In genomic region chr17:69421592-69421991, GRCm38 (mm10) we compare ENCODE assay signal across 15 mouse cellular contexts. TPM values are rescaled to one million over a fixed set of nuclear protein-coding genes. Genes with fewer than 3 reads are reported as not detected.
DNase-seq lines count a peak whose midpoint lies in the region; ATAC-seq and TF ChIP-seq lines count a peak whose summit lies in the region.
"Had no signal": no experiment of that assay in that cellular context is flagged by ENCODE, and none has a peak within 500 bp of the region (broad histone marks: within the 10 kb centered on the region; RNA-seq: fewer than 3 reads in every experiment).

No protein-coding gene starts in this region.

- H3K4me2 ChIP-seq in hindbrain, embryonic 11.5 days (replicated peaks; ENCODE audit: low read depth, low read length): no peak overlapping the region
- H3K4me2 ChIP-seq in hindbrain, embryonic 16.5 days (ENCODE audit: low read length): no peak overlapping the region
- H3K4me2 ChIP-seq: hindbrain, embryonic 15.5 days; limb, embryonic 12.5 days had no signal

- TF ChIP-seq CTCF in left cerebral cortex, adult 2 months (IDR thresholded peaks at IDR 0.05): no peak

- intact Hi-C loops in left cerebral cortex, adult 2 months (cut with DNase I): no loop called here

- no peaks in the 10 kb centered on the region for H3K36me3 ChIP-seq in hindbrain, embryonic 11.5 days (ENCODE audit: control insufficient read depth, insufficient read depth, low read length)
- H3K36me3 ChIP-seq in hindbrain, embryonic 16.5 days (ENCODE audit: control insufficient read depth, insufficient read depth, low read length): no peaks in the 10 kb centered on the region
- H3K36me3 ChIP-seq: hindbrain, embryonic 15.5 days; limb, embryonic 12.5 days had no signal

- H3K9ac ChIP-seq in hindbrain, embryonic 11.5 days (ENCODE audit: low read depth, low read length): no peak overlapping the region
- H3K9ac ChIP-seq in hindbrain, embryonic 16.5 days (ENCODE audit: low read depth, low read length): no peak overlapping the region
- H3K9ac ChIP-seq: hindbrain, embryonic 15.5 days; limb, embryonic 12.5 days had no signal

- 8% methylated on average over 1 of the region's 1 CpGs for WGBS in hindbrain, embryonic 11.5 days
- 10% methylated on average over 1 of the region's 1 CpGs for WGBS in hindbrain, embryonic 16.5 days

- no peak for ATAC-seq in hindbrain, embryonic 11.5 days (ENCODE audit: low FRiP score)
- no peak for ATAC-seq in hindbrain, embryonic 16.5 days

- no peak overlapping the region for H3K4me3 ChIP-seq in hindbrain, embryonic 11.5 days (ENCODE audit: low read depth, low read length)
- H3K4me3 ChIP-seq in hindbrain, embryonic 16.5 days (ENCODE audit: low read length): no peak overlapping the region
- no peak overlapping the region for H3K4me3 ChIP-seq in left cerebral cortex, adult 2 months
- H3K4me3 ChIP-seq: hindbrain, embryonic 15.5 days; layer of hippocampus, adult 2 months; limb, embryonic 12.5 days had no signal

- no peaks in the 10 kb centered on the region for H3K4me1 ChIP-seq in hindbrain, embryonic 11.5 days (replicated peaks; ENCODE audit: control insufficient read depth, insufficient read depth, low read length)
- H3K4me1 ChIP-seq in hindbrain, embryonic 16.5 days (ENCODE audit: control insufficient read depth, insufficient read depth, low read depth, low read length): peaks cover 3% of the 10 kb centered on the region
- H3K4me1 ChIP-seq: limb, embryonic 12.5 days had no signal

- H3K27me3 ChIP-seq in hindbrain, embryonic 11.5 days (ENCODE audit: control insufficient read depth, insufficient read depth, low read length): no peaks in the 10 kb centered on the region
- no peaks in the 10 kb centered on the region for H3K27me3 ChIP-seq in hindbrain, embryonic 16.5 days (replicated peaks; ENCODE audit: control insufficient read depth, insufficient read depth, low read length)
- H3K27me3 ChIP-seq: hindbrain, embryonic 15.5 days; limb, embryonic 12.5 days had no signal

- peak; percentile 31 for DNase-seq in hindbrain, embryonic 11.5 days (ENCODE audit: low spot score)
- peak; percentile 15 for DNase-seq in A20 (ENCODE audit: low read depth, low spot score)
- peak; percentile 48 for DNase-seq in Muller cell, postnatal 12 days (ENCODE audit: inconsistent ontology term)
- peak; percentile 40 for DNase-seq in forelimb bud, embryonic 11.5 days (ENCODE audit: low read depth, low spot score)
- no peak for DNase-seq in gastrocnemius, postnatal 25 days
- DNase-seq in cerebellum, adult 11 months: no peak
- DNase-seq in left cerebral cortex, adult 2 months (ENCODE audit: extremely low spot score in 1 of 2, low spot score in 2 of 2): no peak
- DNase-seq: thymus, adult 2 months had no signal

- H3K9me3 ChIP-seq in hindbrain, embryonic 11.5 days (ENCODE audit: control insufficient read depth, low read length): no peaks in the 10 kb centered on the region
- no peaks in the 10 kb centered on the region for H3K9me3 ChIP-seq in hindbrain, embryonic 16.5 days (ENCODE audit: control insufficient read depth, low read length)
- H3K9me3 ChIP-seq: hindbrain, embryonic 15.5 days; limb, embryonic 12.5 days had no signal

- no peak overlapping the region for H3K27ac ChIP-seq in hindbrain, embryonic 11.5 days (ENCODE audit: low read depth, low read length)
- H3K27ac ChIP-seq in hindbrain, embryonic 16.5 days (ENCODE audit: low read depth, low read length): no peak overlapping the region
- H3K27ac ChIP-seq in left cerebral cortex, adult 2 months: no peak overlapping the region
- H3K27ac ChIP-seq: hindbrain, embryonic 15.5 days; layer of hippocampus, adult 2 months; limb, embryonic 12.5 days had no signal

RNA-seq across cellular contexts. Expression of gene Akain1, which starts 17.5 kb away (rescaled TPM):
- not detected in 2 replicates for polyA plus RNA-seq in hindbrain, embryonic 11.5 days (2014; fragmentation: Nextera tagmentation; extraction: Ambion mirVana)
- polyA plus RNA-seq in hindbrain, embryonic 16.5 days (2015; fragmentation: Nextera tagmentation; extraction: Ambion mirVana): 1.4 and 1.8 TPM in 2 replicates
- total RNA-seq in gastrocnemius, postnatal 25 days (2021): not detected
- total RNA-seq in left cerebral cortex, adult 2 months (2021): 1 to 10 TPM; 5.1 to 6.0 TPM
- total RNA-seq: gastrocnemius, postnatal 4 days; megakaryocyte-erythroid progenitor cell, adult 5-6 weeks had no signal
- polyA plus RNA-seq: limb, embryonic 12.5 days; small intestine, adult 2 months had no signal

RNA-seq across cellular contexts. Expression of gene Zbtb14, which starts 38.7 kb away (rescaled TPM):
- polyA plus RNA-seq in hindbrain, embryonic 11.5 days (2014; fragmentation: Nextera tagmentation; extraction: Ambion mirVana): 26.0 and 33.5 TPM in 2 replicates
- polyA plus RNA-seq in hindbrain, embryonic 16.5 days (2015; fragmentation: Nextera tagmentation; extraction: Ambion mirVana): 22.4 and 28.3 TPM in 2 replicates
- 1 to 10 TPM; 6.2 to 8.3 TPM for total RNA-seq in gastrocnemius, postnatal 25 days (2021)
- total RNA-seq in left cerebral cortex, adult 2 months (2021): 10 to 100 TPM; 22.2 to 25.2 TPM

Comparison
In these comparisons a context has a peak if more than half of its experiments do, and no peak if none do; other contexts are left out.
1. DNase-seq: peak in hindbrain, embryonic 11.5 days (single experiment), A20 (single experiment), Muller cell, postnatal 12 days (single experiment) and forelimb bud, embryonic 11.5 days (single experiment); none in gastrocnemius, postnatal 25 days (single experiment), cerebellum, adult 11 months (single experiment) and left cerebral cortex, adult 2 months (0 of 2).
2. RNA of gene Akain1, which starts 17.5 kb away (total RNA-seq): 5.1 to 6.0 TPM in left cerebral cortex, adult 2 months; not detected in gastrocnemius, postnatal 25 days; every median in the first group is over 4 times any median in the second.